Mouse (Mus musculus): ENCODE measurements around the gene Plp2. TPM values are rescaled to one million over a fixed set of nuclear protein-coding genes. Genes with fewer than 3 reads are reported as not detected.

The Plp2 gene
- 24.8 and 27.6 TPM in 2 replicates for polyA plus RNA-seq (2012; rRNA removed)

GRCm38 (mm10) chrX:7670921-7671623 is at the start of gene Plp2:
Gene Plp2, minus strand, starts transcription at chrX:7671390.

GRCm38 (mm10) chrX:7714135-7714899 is 43.1 kb upstream of the Plp2 start, which contains the start of gene Wdr45:
Gene Wdr45, plus strand, starts transcription at chrX:7714333.

GRCm38 (mm10) chrX:7696954-7697381 is 25.8 kb upstream of the Plp2 start, which contains the start of gene Gpkow:
Gene Gpkow, plus strand, starts transcription at chrX:7697131.

GRCm38 (mm10) chrX:7680864-7681263 is 9.7 kb upstream of the Plp2 start, which contains the start of gene Magix:
Gene Magix, minus strand, starts transcription at chrX:7681251.

GRCm38 (mm10) chrX:7657221-7657639 is 14.0 kb downstream of the Plp2 start, which contains the start of gene Prickle3:
Gene Prickle3, plus strand, starts transcription at chrX:7657260.

GRCm38 (mm10) chrX:7638401-7639091 is 32.6 kb downstream of the Plp2 start, which contains the start of gene Syp:
Gene Syp, plus strand, starts transcription at chrX:7638471.

Other genes with a start within 250 kb of the Plp2 start
- not detected in 2 replicates for gene Foxp3, start 97.7 kb downstream of the Plp2 start, polyA plus RNA-seq (2012; rRNA removed)
- gene Ppp1r3f, start 97.1 kb downstream of the Plp2 start, polyA plus RNA-seq (2012; rRNA removed): 0.34 and 0.36 TPM in 2 replicates
- gene Ccdc22, start 65.9 kb downstream of the Plp2 start, polyA plus RNA-seq (2012; rRNA removed): 7.7 and 9.4 TPM in 2 replicates
- gene Cacna1f, start 64.3 kb downstream of the Plp2 start, polyA plus RNA-seq (2012; rRNA removed): 0.03 and 0.05 TPM in 2 replicates
- gene Syp, start 32.9 kb downstream of the Plp2 start, polyA plus RNA-seq (2012; rRNA removed): 0.44 and 0.45 TPM in 2 replicates
- 1.2 and 1.3 TPM in 2 replicates for gene Prickle3, start 14.1 kb downstream of the Plp2 start, polyA plus RNA-seq (2012; rRNA removed)
- 0.03 and 0.07 TPM in 2 replicates for gene Magix, start 9.9 kb upstream of the Plp2 start, polyA plus RNA-seq (2012; rRNA removed)
- gene Gpkow, start 25.7 kb upstream of the Plp2 start, polyA plus RNA-seq (2012; rRNA removed): 7.1 and 8.1 TPM in 2 replicates
- gene Wdr45, start 42.9 kb upstream of the Plp2 start, polyA plus RNA-seq (2012; rRNA removed): 12.3 and 12.8 TPM in 2 replicates
- gene Gm45208, start 50.9 kb upstream of the Plp2 start, polyA plus RNA-seq (2012; rRNA removed): 0.12 and 0.20 TPM in 2 replicates
- 3.9 and 4.5 TPM in 2 replicates for gene Praf2, start 57.0 kb upstream of the Plp2 start, polyA plus RNA-seq (2012; rRNA removed)
- 1.3 TPM in 2 replicates for gene Ccdc120, start 79.5 kb upstream of the Plp2 start, polyA plus RNA-seq (2012; rRNA removed)
- 3.6 and 5.0 TPM in 2 replicates for gene Tfe3, start 91.2 kb upstream of the Plp2 start, polyA plus RNA-seq (2012; rRNA removed)
- gene Gripap1, start 118.4 kb upstream of the Plp2 start, polyA plus RNA-seq (2012; rRNA removed): 30.3 and 32.3 TPM in 2 replicates
- 0.31 and 0.43 TPM in 2 replicates for gene Kcnd1, start 150.9 kb upstream of the Plp2 start, polyA plus RNA-seq (2012; rRNA removed)
- 24.6 and 36.1 TPM in 2 replicates for gene Otud5, start 170.0 kb upstream of the Plp2 start, polyA plus RNA-seq (2012; rRNA removed)
- 2.7 and 3.1 TPM in 2 replicates for gene Pim2, start 206.9 kb upstream of the Plp2 start, polyA plus RNA-seq (2012; rRNA removed)
- gene Slc35a2, start 212.6 kb upstream of the Plp2 start, polyA plus RNA-seq (2012; rRNA removed): 12.3 and 14.3 TPM in 2 replicates
- 48.7 and 50.7 TPM in 2 replicates for gene Pqbp1, start 227.9 kb upstream of the Plp2 start, polyA plus RNA-seq (2012; rRNA removed)
- gene Timm17b, start 228.0 kb upstream of the Plp2 start, polyA plus RNA-seq (2012; rRNA removed): 17.0 and 19.4 TPM in 2 replicates
- gene Gm10491, start 236.4 kb upstream of the Plp2 start, polyA plus RNA-seq (2012; rRNA removed): not detected in 2 replicates
- gene Gm10490, start 238.2 kb upstream of the Plp2 start, polyA plus RNA-seq (2012; rRNA removed): not detected in 2 replicates
- 0.01 and 0.02 TPM in 2 replicates for gene Pcsk1n, start 248.4 kb upstream of the Plp2 start, polyA plus RNA-seq (2012; rRNA removed)